Mouse (Mus musculus) layer of hippocampus, postnatal 10 days (tissue): ENCODE measurements around the gene Map2k6. TPM values are rescaled to one million over a fixed set of nuclear protein-coding genes. Genes with fewer than 3 reads are reported as not detected.
A peak's percentile ranks its signal among the peaks of the same experiment; 100 is the strongest.
"Not testable (repeated sequence)": the region's sequence is repeated elsewhere in the genome, so short reads cannot be mapped to it uniquely, and the experiment has no call there.

ENCODE experiments used
- DNase-seq, 2 experiments: peaks; one replicate each; pipeline ENCODE4 v3.0.0; 2021; ENCODE audit warnings: low spot score in 2 of 2
- long read RNA-seq: library from polyadenylated mRNA; stranded (forward); transcript quantifications from one replicate; pipeline ENCODE4 v2.0.0, GENCODE M21; 2023
- total RNA-seq, 2 experiments: library from RNA; stranded (reverse); gene quantifications; 2 replicates each; pipeline ENCODE4 v1.2.3; 2021

Gene Map2k6
- total RNA-seq: 10 to 100 TPM; 28.8 to 31.1 TPM
- long read RNA-seq, transcript Map2k6-201 (12 exons, 2,068 nt): major isoform, 5 of 20 reads
- long read RNA-seq, partial matches to known transcripts: 2 of 20 reads
- long read RNA-seq, other reads (novel, unspliced or antisense): 13 of 20 reads

DNA sequence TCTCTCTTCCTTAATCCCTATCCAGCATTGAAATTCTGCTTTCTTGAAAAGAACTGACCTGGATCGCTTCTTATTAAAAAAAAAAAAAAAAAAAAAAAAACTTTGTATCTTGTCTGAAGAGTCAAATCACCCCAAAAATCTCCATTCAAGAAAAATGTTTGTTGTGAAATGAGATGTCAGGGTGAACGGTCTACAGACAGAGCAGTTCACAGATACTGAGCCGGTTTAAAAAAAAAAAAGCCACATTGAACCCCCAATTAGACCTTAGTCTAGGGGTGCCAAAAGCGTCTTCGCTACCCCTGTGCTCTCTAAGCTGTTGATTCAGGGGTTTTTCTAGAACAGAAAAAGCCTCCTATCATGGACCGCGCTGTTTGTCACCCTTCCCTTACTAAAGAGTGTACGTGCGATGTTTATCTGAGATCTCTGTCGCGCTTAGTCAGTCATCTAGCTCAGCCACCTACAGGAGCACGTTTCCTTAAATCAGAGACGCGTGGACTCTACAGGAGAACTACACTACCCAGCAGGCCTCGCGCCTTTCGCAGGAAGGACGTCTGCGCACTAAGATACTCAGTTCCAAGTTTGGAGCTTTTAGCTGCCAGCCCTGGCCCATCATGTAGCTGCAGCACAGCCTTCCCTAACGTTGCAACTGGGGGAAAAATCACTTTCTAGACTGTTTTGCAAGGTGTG, at the start of gene Map2k6:
Gene Map2k6, plus strand, starts transcription at position 570 of the 687 bp plus-strand sequence.
- peak; percentile 74 to 82 for DNase-seq

DNA sequence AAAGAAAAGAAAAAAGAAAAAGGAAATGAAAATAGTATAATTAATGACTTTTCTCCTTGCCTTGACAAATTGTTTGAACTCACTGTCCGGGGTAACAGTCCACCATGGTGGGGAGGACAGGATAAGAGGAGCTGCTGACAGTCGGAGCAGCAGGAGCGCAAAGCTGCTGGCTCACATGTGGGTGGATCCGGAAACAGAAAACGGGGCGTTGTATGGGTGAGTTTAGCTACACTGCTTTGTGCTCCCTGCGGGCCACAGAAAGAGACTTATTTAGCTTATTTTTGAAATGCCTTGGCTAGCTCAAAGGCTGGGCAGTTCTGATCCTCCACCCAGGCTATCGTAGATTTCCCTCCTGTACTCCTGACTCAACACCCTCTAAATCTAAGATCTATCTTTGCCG, 44.7 kb upstream of the Map2k6 start:
- no peak for DNase-seq

- DNase-seq: not testable (repeated sequence)
Observed at GRCm38 (mm10) chr11:110355131-110355530, 43.8 kb upstream of the Map2k6 start.

GRCm38 (mm10) chr11:110357756-110358551, 41.0 kb upstream of the Map2k6 start:
- DNase-seq: peak; percentile 30 to 55

GRCm38 (mm10) chr11:110365016-110365415, 33.9 kb upstream of the Map2k6 start:
- peak; percentile 39 to 44 for DNase-seq

- DNase-seq: no peak
Observed at GRCm38 (mm10) chr11:110366902-110367301, 32.0 kb upstream of the Map2k6 start.

GRCm38 (mm10) chr11:110367638-110368037, 31.3 kb upstream of the Map2k6 start:
- no peak for DNase-seq

GRCm38 (mm10) chr11:110369312-110370019, 29.5 kb upstream of the Map2k6 start:
- no peak for DNase-seq

GRCm38 (mm10) chr11:110371827-110372226, 27.1 kb upstream of the Map2k6 start:
- no peak for DNase-seq

DNA sequence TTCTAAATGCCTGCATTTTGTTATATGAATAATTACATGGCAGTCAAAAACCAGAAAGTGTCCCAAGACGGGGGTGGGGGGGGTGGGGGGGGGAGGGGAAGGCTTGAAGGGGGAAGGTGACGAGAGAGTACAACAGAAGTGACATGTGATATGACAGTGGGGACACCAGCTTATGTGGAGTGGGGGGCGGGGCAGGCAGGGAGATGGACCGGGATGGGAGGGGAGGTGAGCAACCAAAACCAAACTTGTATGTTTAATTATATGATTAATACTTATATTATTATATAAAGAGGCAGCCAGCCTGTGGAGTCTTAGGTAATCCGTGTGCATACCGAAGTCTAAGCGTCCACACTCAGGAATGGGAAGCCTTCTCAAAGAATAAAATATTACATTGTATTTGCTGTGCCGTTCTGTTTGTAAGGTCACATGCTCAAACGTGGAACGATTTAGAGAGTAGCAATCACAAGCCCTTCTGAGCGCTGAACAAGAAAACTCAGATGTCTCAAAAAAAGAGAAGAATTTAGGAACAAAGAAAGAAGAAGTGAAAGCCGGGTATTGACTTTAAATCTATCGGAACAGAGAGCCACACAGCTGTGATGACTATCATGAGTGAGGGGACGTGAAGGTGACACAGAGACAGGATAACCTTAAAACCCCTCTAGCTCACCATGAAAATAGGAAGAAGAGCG, 26.5 kb upstream of the Map2k6 start:
- no peak for DNase-seq

DNA sequence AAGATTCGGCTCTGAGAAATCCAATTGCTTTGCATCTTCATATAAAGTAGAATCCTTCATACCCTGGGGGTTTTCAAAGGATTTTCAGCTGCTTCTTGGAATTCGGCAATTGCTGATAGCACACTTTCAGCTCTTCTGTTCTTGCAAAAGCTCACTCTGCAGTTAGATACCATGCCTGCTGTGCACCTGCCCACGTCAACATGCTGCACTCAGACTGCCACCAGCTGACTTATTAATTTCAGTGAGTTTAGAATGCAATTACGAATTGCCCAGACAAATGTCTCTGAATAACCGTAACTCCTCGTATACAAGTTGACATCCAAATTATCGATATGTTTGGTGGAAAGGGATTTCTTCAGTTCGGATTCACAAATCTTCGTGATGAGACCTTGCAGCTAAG, 24.9 kb upstream of the Map2k6 start:
- DNase-seq: peak in 1 of 2 experiments; percentile 20

DNA sequence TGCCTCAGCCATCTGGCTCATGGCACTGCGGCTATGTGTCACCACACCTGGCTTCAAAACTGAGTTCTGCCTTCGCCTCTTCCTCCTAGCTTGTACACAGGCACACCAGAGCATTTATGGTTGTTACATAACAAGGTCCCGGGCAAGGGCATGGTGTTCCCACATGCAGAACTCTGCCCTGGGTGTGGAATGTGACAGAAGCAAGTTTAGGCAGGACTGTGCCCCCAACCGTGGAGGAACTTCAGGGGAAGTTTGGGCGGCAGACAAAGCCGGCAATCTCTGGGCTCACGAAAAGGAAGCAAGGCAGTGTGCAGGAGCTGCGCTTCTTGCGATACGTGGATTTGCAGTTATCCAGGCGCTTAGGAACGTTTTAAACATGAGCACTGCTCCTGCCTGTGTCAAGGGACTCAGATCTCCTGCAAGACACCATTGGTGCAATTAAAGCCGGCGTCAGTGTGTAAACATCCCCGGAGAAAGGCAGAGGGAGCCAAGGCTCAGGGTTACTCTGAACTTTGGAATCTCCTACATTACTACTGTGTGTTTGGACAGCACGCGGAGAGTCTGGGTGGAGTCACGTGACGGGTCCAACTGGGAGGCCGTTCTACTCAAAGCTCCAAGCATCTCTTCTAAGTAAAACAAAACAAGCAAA, 19.1 kb upstream of the Map2k6 start:
- DNase-seq: peak; percentile 29 to 54

GRCm38 (mm10) chr11:110380310-110380668, 18.6 kb upstream of the Map2k6 start:
- DNase-seq: no peak

GRCm38 (mm10) chr11:110385487-110385886, 13.4 kb upstream of the Map2k6 start:
- DNase-seq: no peak

DNA sequence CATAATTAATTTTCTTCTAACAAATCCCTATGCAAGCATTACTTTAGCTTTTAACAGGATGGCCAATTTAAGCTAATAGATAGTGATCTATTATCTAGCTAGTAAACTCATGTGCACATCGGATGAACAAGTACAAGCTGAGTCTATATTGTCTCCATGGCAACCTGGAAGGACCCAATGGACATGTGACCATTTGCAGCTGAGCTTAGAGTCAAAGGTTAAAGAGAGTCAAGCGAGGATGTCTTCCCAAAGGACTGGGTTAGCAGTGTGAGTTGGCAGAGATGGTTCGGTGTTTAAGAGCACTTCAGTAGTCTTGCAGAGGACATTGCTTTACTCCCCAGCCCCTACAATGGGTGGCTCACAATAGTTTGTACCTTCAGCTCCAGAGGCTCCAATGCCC, 6.2 kb upstream of the Map2k6 start:
- no peak for DNase-seq

- no peak for DNase-seq
Observed at GRCm38 (mm10) chr11:110394788-110395452, 4.0 kb upstream of the Map2k6 start.

- peak; percentile 35 to 39 for DNase-seq
Observed at GRCm38 (mm10) chr11:110396085-110396484, 2.8 kb upstream of the Map2k6 start.

GRCm38 (mm10) chr11:110399240-110400150, 573 bp downstream of the Map2k6 start:
- no peak for DNase-seq

DNA sequence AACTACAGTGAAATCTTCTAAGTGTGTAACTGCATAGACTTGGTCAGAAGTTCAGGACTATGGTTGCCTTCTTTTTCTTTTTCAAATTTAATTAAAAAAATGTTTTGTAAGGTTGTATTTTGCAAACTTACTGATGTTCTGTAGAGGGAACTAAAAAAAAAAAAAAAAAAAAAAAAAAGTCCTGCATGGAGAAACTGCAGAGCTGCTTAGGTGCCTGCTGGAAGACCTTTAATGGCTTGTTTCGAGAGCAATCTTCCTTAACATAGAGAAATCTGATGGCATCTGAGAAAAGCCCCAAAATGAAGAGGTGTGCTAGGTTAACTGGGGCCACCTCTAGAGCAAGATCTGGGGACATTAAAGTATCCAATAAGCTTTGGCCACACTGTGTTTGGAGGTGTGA, 1.4 kb downstream of the Map2k6 start:
- DNase-seq: no peak
